Mouse (Mus musculus): ENCODE results near the gene Rrbp1. TPM values are rescaled to one million over a fixed set of nuclear protein-coding genes. Genes with fewer than 3 reads are reported as not detected.

Gene Rrbp1
- polyA plus RNA-seq, 1 experiment from 2014 or later = 29.4 TPM

DNA sequence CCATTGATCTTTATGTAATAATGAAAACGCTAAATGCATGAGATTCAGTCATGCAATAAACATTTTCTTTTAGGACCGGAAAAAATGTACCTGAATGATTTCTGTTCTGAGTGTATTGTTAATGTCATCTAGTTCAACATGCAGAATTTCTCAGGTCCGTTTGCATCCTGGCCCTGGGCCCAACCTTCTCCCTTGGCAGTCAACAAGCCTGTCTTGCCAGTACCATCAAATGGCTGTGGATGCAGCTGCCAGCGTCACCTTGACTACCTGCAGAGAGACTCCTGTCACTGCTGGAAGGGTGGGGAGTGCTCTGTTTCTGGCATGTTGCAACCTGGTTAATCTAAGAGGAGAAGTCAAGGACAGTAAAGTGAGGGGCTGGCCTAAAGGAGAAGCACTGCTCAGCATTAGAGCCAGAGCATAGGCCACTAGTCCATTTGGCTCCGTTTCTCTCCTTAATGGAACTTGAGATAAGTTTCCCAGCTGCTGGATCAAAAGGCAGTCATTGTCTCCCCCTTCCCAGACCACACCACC is 110.2 kb downstream of the Rrbp1 start:
- Histone ChIP-seq H3K27ac (no peak overlapping the region), H3K27me3 (replicated peaks) (no peaks in the 10 kb centered on the region), H3K9ac (no peak overlapping the region), H3K9me3 (no peaks in the 10 kb centered on the region), H3K36me3 (replicated peaks) (no peaks in the 10 kb centered on the region), H3K4me3 (no peak overlapping the region), H3K4me2 (no peak overlapping the region), H3K4me1 (no peaks in the 10 kb centered on the region)
- 73% methylated on average over 5 of the region's 5 CpGs for WGBS
- ATAC-seq (replicated peaks) = no peak

DNA sequence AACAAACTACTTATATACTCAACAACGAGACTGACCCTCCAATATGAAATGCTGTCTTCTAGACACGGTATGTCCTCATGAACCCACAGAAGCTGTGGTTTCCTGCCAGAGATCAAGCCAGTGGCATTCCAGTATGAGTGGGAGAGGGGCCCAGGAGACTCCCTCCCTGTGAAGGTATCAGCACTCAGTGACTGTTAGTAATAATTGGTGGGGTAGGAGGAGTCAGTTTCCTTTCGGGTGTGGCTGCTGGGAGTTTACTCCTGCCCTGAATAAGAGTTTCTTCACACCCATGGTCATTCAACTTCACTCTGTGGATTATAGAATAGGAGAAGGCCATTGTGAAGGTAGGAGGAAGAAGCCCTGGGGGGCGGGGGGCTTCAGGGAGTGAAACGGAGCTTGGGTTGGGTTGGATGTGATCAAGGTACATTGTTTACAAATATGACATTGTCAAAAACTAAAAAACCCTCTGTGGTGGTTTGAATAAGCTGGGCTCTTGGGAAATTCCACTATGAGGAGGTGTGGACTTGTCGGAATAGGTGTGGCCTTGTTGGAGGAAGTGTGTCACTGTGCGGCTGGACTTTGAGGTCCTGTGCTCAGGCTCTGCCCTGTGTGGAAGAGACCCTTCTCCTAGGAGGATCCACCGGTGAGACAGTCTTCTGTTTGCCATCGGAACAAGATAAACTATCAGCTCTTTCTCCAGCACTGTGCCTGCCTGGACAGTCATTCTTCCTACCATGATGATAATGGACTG is 111.4 kb downstream of the Rrbp1 start:
- WGBS = 90% methylated on average over 9 of the region's 9 CpGs
- Histone ChIP-seq H3K36me3 (replicated peaks) (no peaks in the 10 kb centered on the region), H3K4me2 (no peak overlapping the region), H3K27me3 (replicated peaks) (no peaks in the 10 kb centered on the region), H3K9me3 (no peaks in the 10 kb centered on the region), H3K4me3 (no peak overlapping the region), H3K27ac (no peak overlapping the region), H3K4me1 (no peaks in the 10 kb centered on the region), H3K9ac (no peak overlapping the region)
- no peak for ATAC-seq (replicated peaks)

Other genes with a start within 250 kb of the Rrbp1 start
- gene Bfsp1, start 148.1 kb downstream of the Rrbp1 start, polyA plus RNA-seq (2015; fragmentation: Nextera tagmentation; extraction: Ambion mirVana) = 1.8 and 1.9 TPM in 2 replicates
- gene Dstn, start 95.9 kb downstream of the Rrbp1 start, polyA plus RNA-seq (2015; fragmentation: Nextera tagmentation; extraction: Ambion mirVana) = 385 and 388 TPM in 2 replicates
- gene Banf2, start 21.8 kb upstream of the Rrbp1 start, polyA plus RNA-seq (2015; fragmentation: Nextera tagmentation; extraction: Ambion mirVana) = not detected in 2 replicates